Mouse (Mus musculus): ENCODE data around the gene Gm10642.

Gm10642 gene

GRCm38 (mm10) chr9:70656130-70657007 is at the start of gene Gm10642:
Gm10642 (plus strand) TSS chr9:70656251.
- DNase-seq (ENCODE audit: low spot score in 2 of 2), result peak; percentile 75 to 82

- no peak for DNase-seq (ENCODE audit: low spot score in 2 of 2)
Observed at GRCm38 (mm10) chr9:70611026-70611673, 44.9 kb upstream of the Gm10642 start.

GRCm38 (mm10) chr9:70629711-70630110 is 26.3 kb upstream of the Gm10642 start:
- no peak for DNase-seq (ENCODE audit: low spot score in 2 of 2)

- no peak for DNase-seq (ENCODE audit: low spot score in 2 of 2)
Observed at GRCm38 (mm10) chr9:70631665-70632064, 24.4 kb upstream of the Gm10642 start.

GRCm38 (mm10) chr9:70636748-70637147 is 19.3 kb upstream of the Gm10642 start:
- no peak for DNase-seq (ENCODE audit: low spot score in 2 of 2)

GRCm38 (mm10) chr9:70650260-70650659 is 5.8 kb upstream of the Gm10642 start:
- DNase-seq (ENCODE audit: low spot score in 2 of 2), result no peak

GRCm38 (mm10) chr9:70650994-70651393 is 5.1 kb upstream of the Gm10642 start:
- DNase-seq (ENCODE audit: low spot score in 2 of 2), result no peak

- DNase-seq (ENCODE audit: low spot score in 2 of 2), result no peak
Observed at GRCm38 (mm10) chr9:70652221-70652620, 3.8 kb upstream of the Gm10642 start.

GRCm38 (mm10) chr9:70653875-70654274 is 2.2 kb upstream of the Gm10642 start:
- DNase-seq (ENCODE audit: low spot score in 2 of 2), result no peak

GRCm38 (mm10) chr9:70654496-70654895 is 1.6 kb upstream of the Gm10642 start:
- DNase-seq (ENCODE audit: low spot score in 2 of 2), result peak; percentile 27 to 31

GRCm38 (mm10) chr9:70655764-70656129 is 304 bp upstream of the Gm10642 start:
- DNase-seq (ENCODE audit: low spot score in 2 of 2), result no peak

- DNase-seq (ENCODE audit: low spot score in 2 of 2), result peak; percentile 98 to 99
Observed at GRCm38 (mm10) chr9:70657013-70657967, 1.2 kb downstream of the Gm10642 start, which contains the start of gene Mindy2. Mindy2 (minus strand) TSS chr9:70657174.

- no peak for DNase-seq (ENCODE audit: low spot score in 2 of 2)
Observed at GRCm38 (mm10) chr9:70658266-70658665, 2.2 kb downstream of the Gm10642 start.

- DNase-seq (ENCODE audit: low spot score in 2 of 2), result no peak
Observed at GRCm38 (mm10) chr9:70664847-70665246, 8.8 kb downstream of the Gm10642 start.

- no peak for DNase-seq (ENCODE audit: low spot score in 2 of 2)
Observed at GRCm38 (mm10) chr9:70665372-70666145, 9.5 kb downstream of the Gm10642 start.

GRCm38 (mm10) chr9:70666811-70667210 is 10.8 kb downstream of the Gm10642 start:
- DNase-seq (ENCODE audit: low spot score in 2 of 2), result no peak

- no peak for DNase-seq (ENCODE audit: low spot score in 2 of 2)
Observed at GRCm38 (mm10) chr9:70668048-70668447, 12.0 kb downstream of the Gm10642 start.

GRCm38 (mm10) chr9:70669197-70669596 is 13.1 kb downstream of the Gm10642 start:
- DNase-seq (ENCODE audit: low spot score in 2 of 2), result no peak

GRCm38 (mm10) chr9:70670381-70670780 is 14.3 kb downstream of the Gm10642 start:
- DNase-seq (ENCODE audit: low spot score in 2 of 2), result no peak

GRCm38 (mm10) chr9:70671278-70671677 is 15.2 kb downstream of the Gm10642 start:
- DNase-seq (ENCODE audit: low spot score in 2 of 2), result no peak
